Comparison of ENCODE assay signal across 9 mouse cellular contexts in genomic region chr2:25663511-25663910, GRCm38 (mm10). TPM values are rescaled to one million over a fixed set of nuclear protein-coding genes. Genes with fewer than 3 reads are reported as not detected.
A peak's percentile ranks its signal among the peaks of the same experiment; 100 is the strongest.
DNase-seq lines count a peak whose midpoint lies in the region; ATAC-seq and TF ChIP-seq lines count a peak whose summit lies in the region.
"Had no signal": no experiment of that assay in that cellular context is flagged by ENCODE, and none has a peak within 500 bp of the region (broad histone marks: within the 10 kb centered on the region; RNA-seq: fewer than 3 reads in every experiment).

No protein-coding gene starts in this region.

- TF ChIP-seq CTCF in MEL (IDR thresholded peaks at IDR 0.05 in 2 of 3, conservative IDR thresholded peaks at IDR 0.05 in 1 of 3; ENCODE audit: control insufficient read depth in 1 of 3, insufficient read depth in 1 of 3, low read depth in 2 of 3, low read length in 3 of 3, poor library complexity in 1 of 3, severe bottlenecking in 1 of 3) = peak; percentile 60 to 73 (median 69)

- peak; percentile 33 for DNase-seq in heart, adult 8-10 months (ENCODE audit: low spot score)
- no peak for DNase-seq in heart, postnatal 25 days (ENCODE audit: low spot score)
- DNase-seq in 416B (ENCODE audit: low read depth) (peak; percentile 54), MEL (ENCODE audit: low read depth, low spot score) (peak; percentile 49)
- DNase-seq in cerebellum, postnatal 25 days = peak; percentile 49 to 75
- peak; percentile 17 for DNase-seq in lung, postnatal 25 days (ENCODE audit: low spot score)
- peak; percentile 68 to 76 for DNase-seq in thymus, postnatal 36 days

- WGBS in intestine, embryonic 15.5 days = 71% methylated on average over 1 of the region's 1 CpGs

- 0 out of 2 replicates have a peak, but pooled peaks have one; percentile 23 for ATAC-seq in intestine, embryonic 15.5 days

- no peak overlapping the region for H3K4me3 ChIP-seq in MEL (ENCODE audit: control insufficient read depth in 1 of 2, insufficient read depth in 1 of 2, low read depth in 2 of 2, low read length in 2 of 2)
- no peak overlapping the region for H3K4me3 ChIP-seq in intestine, embryonic 15.5 days (replicated peaks)

- H3K9ac ChIP-seq in MEL (ENCODE audit: control insufficient read depth, low read depth, low read length, poor library complexity, severe bottlenecking) = no peak overlapping the region
- no peak overlapping the region for H3K9ac ChIP-seq in intestine, embryonic 15.5 days

- H3K79me2 ChIP-seq in MEL (ENCODE audit: control insufficient read depth, insufficient read depth, low read length, poor library complexity) = no peaks in the 10 kb centered on the region

- no peak overlapping the region for H3K4me2 ChIP-seq in intestine, embryonic 15.5 days (replicated peaks)

- no peak for TF ChIP-seq POLR2A in MEL (IDR thresholded peaks at IDR 0.05; ENCODE audit: control insufficient read depth in 1 of 2, insufficient read depth in 1 of 2, low read depth in 1 of 2, low read length in 2 of 2, poor library complexity in 1 of 2)

- no peaks in the 10 kb centered on the region for H3K9me3 ChIP-seq in MEL (replicated peaks; ENCODE audit: insufficient read depth, low read length)
- H3K9me3 ChIP-seq in intestine, embryonic 15.5 days = no peaks in the 10 kb centered on the region

- TF ChIP-seq RAD21 in MEL (IDR thresholded peaks at IDR 0.05; ENCODE audit: low read depth, low read length) = peak; percentile 47

- TF ChIP-seq EP300 in MEL (IDR thresholded peaks at IDR 0.05; ENCODE audit: low read depth in 1 of 2, low read length in 2 of 2) = no peak

- intact Hi-C loops in heart, postnatal 25 days (cut with DNase I) = no loop called here

- H3K27me3 ChIP-seq in MEL (ENCODE audit: control insufficient read depth in 1 of 2, insufficient read depth in 2 of 2, low read length in 2 of 2) = peaks cover 3 to 12% of the 10 kb centered on the region in 2 experiments
- H3K27me3 ChIP-seq in intestine, embryonic 15.5 days (replicated peaks) = no peaks in the 10 kb centered on the region

- H3K27ac ChIP-seq in MEL (ENCODE audit: control insufficient read depth, low read depth, low read length) = no peak overlapping the region
- H3K27ac ChIP-seq in intestine, embryonic 15.5 days = no peak overlapping the region

- no peaks in the 10 kb centered on the region for H3K4me1 ChIP-seq in MEL (ENCODE audit: control insufficient read depth in 1 of 2, insufficient read depth in 2 of 2, low read length in 2 of 2)
- no peaks in the 10 kb centered on the region for H3K4me1 ChIP-seq in intestine, embryonic 15.5 days (replicated peaks)

- H3K36me3 ChIP-seq in MEL (ENCODE audit: control insufficient read depth in 1 of 2, insufficient read depth in 2 of 2, low read length in 2 of 2) = no peaks in the 10 kb centered on the region
- H3K36me3 ChIP-seq in intestine, embryonic 15.5 days = no peaks in the 10 kb centered on the region

TF ChIP-seq in MEL, 35 proteins besides CTCF, POLR2A, EP300 and RAD21:
- TF ChIP-seq HCFC1 (IDR thresholded peaks at IDR 0.05; ENCODE audit: low read depth, low read length) (no peak), SMC3 (IDR thresholded peaks at IDR 0.05; ENCODE audit: low read depth, low read length) (peak; percentile 42), ETS1 (IDR thresholded peaks at IDR 0.05; ENCODE audit: low read depth, low read length) (no peak), MAZ (IDR thresholded peaks at IDR 0.05; ENCODE audit: low read depth, low read length) (no peak), ZC3H11A (IDR thresholded peaks at IDR 0.05; ENCODE audit: low read depth, low read length) (no peak)

RNA-seq across cellular contexts. Expression of gene Lcn5, which starts 5.8 kb away (rescaled TPM):
- not detected for total RNA-seq in heart, adult 8-10 months (2022)
- total RNA-seq in heart, postnatal 25 days (2021) = not detected
- total RNA-seq in MEL (2012; rRNA removed) = not detected in 2 replicates
- not detected for polyA plus RNA-seq in MEL (2012; ENCODE audit: insufficient read depth in 1 of 2, insufficient read length in 2 of 2, low read depth in 1 of 2, low replicate concordance in 2 of 2, missing spikeins in 1 of 2)
- polyA plus RNA-seq in intestine, embryonic 15.5 days (2015; fragmentation: Nextera tagmentation; extraction: Ambion mirVana) = not detected in 2 replicates
- polyA plus RNA-seq: embryonic facial prominence, embryonic 14.5 days had no signal

RNA-seq across cellular contexts. Expression of gene Lcn8, which starts 10.6 kb away (rescaled TPM):
- 1 to 10 TPM in 2 of 4 experiments, under 1 TPM in 2; 0.50 to 1.3 (median 0.97) TPM for total RNA-seq in heart, adult 8-10 months (2022)
- total RNA-seq in heart, postnatal 25 days (2021) = under 1 TPM; 0.73 to 0.99 TPM
- not detected in 2 replicates for total RNA-seq in MEL (2012; rRNA removed)
- not detected for polyA plus RNA-seq in MEL (2012; ENCODE audit: insufficient read depth in 1 of 2, insufficient read length in 2 of 2, low read depth in 1 of 2, low replicate concordance in 2 of 2, missing spikeins in 1 of 2)
- polyA plus RNA-seq in intestine, embryonic 15.5 days (2015; fragmentation: Nextera tagmentation; extraction: Ambion mirVana) = not detected in 2 replicates
- polyA plus RNA-seq: embryonic facial prominence, embryonic 14.5 days had no signal

RNA-seq across cellular contexts. Expression of gene Lcn6, which starts 13.1 kb away (rescaled TPM):
- not detected for total RNA-seq in heart, adult 8-10 months (2022)
- not detected for total RNA-seq in heart, postnatal 25 days (2021)
- total RNA-seq in MEL (2012; rRNA removed) = not detected in 2 replicates
- polyA plus RNA-seq in MEL (2012; ENCODE audit: insufficient read depth in 1 of 2, insufficient read length in 2 of 2, low read depth in 1 of 2, low replicate concordance in 2 of 2, missing spikeins in 1 of 2) = not detected
- not detected in 2 replicates for polyA plus RNA-seq in intestine, embryonic 15.5 days (2015; fragmentation: Nextera tagmentation; extraction: Ambion mirVana)
- polyA plus RNA-seq: embryonic facial prominence, embryonic 14.5 days had no signal

RNA-seq across cellular contexts. Expression of gene Lcn10, which starts 19.0 kb away (rescaled TPM):
- not detected for total RNA-seq in heart, adult 8-10 months (2022)
- not detected for total RNA-seq in heart, postnatal 25 days (2021)
- total RNA-seq in MEL (2012; rRNA removed) = not detected in 2 replicates
- polyA plus RNA-seq in MEL (2012; ENCODE audit: insufficient read depth in 1 of 2, insufficient read length in 2 of 2, low read depth in 1 of 2, low replicate concordance in 2 of 2, missing spikeins in 1 of 2) = not detected
- not detected in 2 replicates for polyA plus RNA-seq in intestine, embryonic 15.5 days (2015; fragmentation: Nextera tagmentation; extraction: Ambion mirVana)
- polyA plus RNA-seq: embryonic facial prominence, embryonic 14.5 days had no signal

RNA-seq across cellular contexts. Expression of gene Fcna, which starts 35.7 kb away (rescaled TPM):
- 1 to 10 TPM; 3.4 to 6.0 (median 4.3) TPM for total RNA-seq in heart, adult 8-10 months (2022)
- total RNA-seq in heart, postnatal 25 days (2021) = 1 to 10 TPM; 4.8 to 5.8 TPM
- not detected in 2 replicates for total RNA-seq in MEL (2012; rRNA removed)
- polyA plus RNA-seq in MEL (2012; ENCODE audit: insufficient read depth in 1 of 2, insufficient read length in 2 of 2, low read depth in 1 of 2, low replicate concordance in 2 of 2, missing spikeins in 1 of 2) = under 1 TPM in 1 of 2 experiments, not detected in 1; 0.21 TPM
- 3.5 and 4.7 TPM in 2 replicates for polyA plus RNA-seq in intestine, embryonic 15.5 days (2015; fragmentation: Nextera tagmentation; extraction: Ambion mirVana)
